Mouse (Mus musculus): ENCODE measurements around the gene Specc1. TPM values are rescaled to one million over a fixed set of nuclear protein-coding genes. Genes with fewer than 3 reads are reported as not detected.

Specc1 gene
- polyA plus RNA-seq (2014; fragmentation: Nextera tagmentation; extraction: Ambion mirVana): 11.3 and 17.1 TPM in 2 replicates

GRCm38 (mm10) chr11:61956572-61957295, at the start of gene Specc1:
Specc1 (plus strand) TSS chr11:61956763.
- peak; percentile 79 for ATAC-seq (replicated peaks; ENCODE audit: insufficient number of reproducible peaks, low FRiP score, low TSS enrichment)
- H3K9ac ChIP-seq (ENCODE audit: low read depth, low read length): peak within 1 kb of the TSS; percentile 44

GRCm38 (mm10) chr11:61908315-61908714, 48.2 kb upstream of the Specc1 start:
- no peak overlapping the region for H3K27ac ChIP-seq (ENCODE audit: low read depth, low read length)
- H3K9ac ChIP-seq (ENCODE audit: low read depth, low read length): no peak overlapping the region
- H3K4me1 ChIP-seq (ENCODE audit: control insufficient read depth, insufficient read depth, low read length): no peaks in the 10 kb centered on the region
- no peak overlapping the region for H3K4me2 ChIP-seq
- H3K4me3 ChIP-seq (ENCODE audit: low read depth, low read length): no peak overlapping the region
- peaks cover 17% of the 10 kb centered on the region for H3K36me3 ChIP-seq (ENCODE audit: control insufficient read depth, insufficient read depth, low read length)
- ATAC-seq (replicated peaks; ENCODE audit: insufficient number of reproducible peaks, low FRiP score, low TSS enrichment): no peak
- H3K9me3 ChIP-seq (replicated peaks; ENCODE audit: control insufficient read depth, low read length): no peaks in the 10 kb centered on the region
- no peaks in the 10 kb centered on the region for H3K27me3 ChIP-seq (ENCODE audit: control insufficient read depth, insufficient read depth, low read length)

More at GRCm38 (mm10) chr11:61956572-61957295, at the start of gene Specc1:
- no peak within 1 kb of the TSS for H3K27ac ChIP-seq (ENCODE audit: low read depth, low read length)
- H3K9me3 ChIP-seq (replicated peaks; ENCODE audit: control insufficient read depth, low read length): no peaks in the 10 kb centered on the region
- no peaks in the 10 kb centered on the region for H3K4me1 ChIP-seq (ENCODE audit: control insufficient read depth, insufficient read depth, low read length)
- peak within 1 kb of the TSS; percentile 89 for H3K4me2 ChIP-seq
- peaks cover 10% of the 10 kb centered on the region for H3K27me3 ChIP-seq (ENCODE audit: control insufficient read depth, insufficient read depth, low read length)
- H3K4me3 ChIP-seq (ENCODE audit: low read depth, low read length): peak within 1 kb of the TSS; percentile 63
- WGBS (ENCODE audit: insufficient replicate concordance): under 1% methylated on average over 57 of the region's 58 CpGs
- H3K36me3 ChIP-seq (ENCODE audit: control insufficient read depth, insufficient read depth, low read length): no peaks in the 10 kb centered on the region

- H3K9me3 ChIP-seq (replicated peaks; ENCODE audit: control insufficient read depth, low read length): no peaks in the 10 kb centered on the region
- no peak overlapping the region for H3K9ac ChIP-seq (ENCODE audit: low read depth, low read length)
- H3K27me3 ChIP-seq (ENCODE audit: control insufficient read depth, insufficient read depth, low read length): no peaks in the 10 kb centered on the region
- H3K4me2 ChIP-seq: no peak overlapping the region
- no peak overlapping the region for H3K4me3 ChIP-seq (ENCODE audit: low read depth, low read length)
- ATAC-seq (replicated peaks; ENCODE audit: insufficient number of reproducible peaks, low FRiP score, low TSS enrichment): no peak
- H3K36me3 ChIP-seq (ENCODE audit: control insufficient read depth, insufficient read depth, low read length): peaks cover 12% of the 10 kb centered on the region
- H3K27ac ChIP-seq (ENCODE audit: low read depth, low read length): no peak overlapping the region
- 89% methylated on average over 3 of the region's 3 CpGs for WGBS (ENCODE audit: insufficient replicate concordance)
- no peaks in the 10 kb centered on the region; the same call in 1 of the 2 replicates for H3K4me1 ChIP-seq (ENCODE audit: control insufficient read depth, insufficient read depth, low read length)
These were observed 36.9 kb upstream of the Specc1 start for GRCm38 (mm10) chr11:61919702-61920101.

- no peak for ATAC-seq (replicated peaks; ENCODE audit: insufficient number of reproducible peaks, low FRiP score, low TSS enrichment)
- Histone ChIP-seq H3K27ac (ENCODE audit: low read depth, low read length) (no peak overlapping the region), H3K36me3 (ENCODE audit: control insufficient read depth, insufficient read depth, low read length) (peaks cover 6% of the 10 kb centered on the region; the same call in 1 of the 2 replicates), H3K9me3 (replicated peaks; ENCODE audit: control insufficient read depth, low read length) (no peaks in the 10 kb centered on the region), H3K4me3 (ENCODE audit: low read depth, low read length) (no peak overlapping the region), H3K27me3 (ENCODE audit: control insufficient read depth, insufficient read depth, low read length) (no peaks in the 10 kb centered on the region), H3K4me1 (ENCODE audit: control insufficient read depth, insufficient read depth, low read length) (peaks cover 2% of the 10 kb centered on the region; the same call in 1 of the 2 replicates), H3K4me2 (no peak overlapping the region), H3K9ac (ENCODE audit: low read depth, low read length) (no peak overlapping the region)
- 57% methylated on average over 1 of the region's 1 CpGs for WGBS (ENCODE audit: insufficient replicate concordance)
These were observed 33.3 kb upstream of the Specc1 start for GRCm38 (mm10) chr11:61923309-61923708.

GRCm38 (mm10) chr11:61929323-61930097, 27.1 kb upstream of the Specc1 start:
- H3K27ac ChIP-seq (ENCODE audit: low read depth, low read length): peak overlapping the region; percentile 95
- H3K9ac ChIP-seq (ENCODE audit: low read depth, low read length): peak overlapping the region; percentile 96
- ATAC-seq (replicated peaks; ENCODE audit: insufficient number of reproducible peaks, low FRiP score, low TSS enrichment): peak; percentile 56
- H3K4me2 ChIP-seq: peak overlapping the region; percentile 92
- H3K27me3 ChIP-seq (ENCODE audit: control insufficient read depth, insufficient read depth, low read length): no peaks in the 10 kb centered on the region
- H3K4me1 ChIP-seq (ENCODE audit: control insufficient read depth, insufficient read depth, low read length): peaks cover 13% of the 10 kb centered on the region
- H3K36me3 ChIP-seq (ENCODE audit: control insufficient read depth, insufficient read depth, low read length): no peaks in the 10 kb centered on the region
- 1% methylated on average over 47 of the region's 47 CpGs for WGBS (ENCODE audit: insufficient replicate concordance)
- peak overlapping the region; percentile 90 for H3K4me3 ChIP-seq (ENCODE audit: low read depth, low read length)
- H3K9me3 ChIP-seq (replicated peaks; ENCODE audit: control insufficient read depth, low read length): no peaks in the 10 kb centered on the region

GRCm38 (mm10) chr11:61930098-61930517, 26.5 kb upstream of the Specc1 start, which contains the start of gene Akap10:
Akap10 (minus strand) TSS chr11:61930252.
- ATAC-seq (replicated peaks; ENCODE audit: insufficient number of reproducible peaks, low FRiP score, low TSS enrichment): peak; percentile 89
- Histone ChIP-seq H3K4me2 (peak within 1 kb of the TSS; percentile 92), H3K27me3 (ENCODE audit: control insufficient read depth, insufficient read depth, low read length) (no peaks in the 10 kb centered on the region), H3K9ac (ENCODE audit: low read depth, low read length) (peak within 1 kb of the TSS; percentile 96), H3K4me1 (ENCODE audit: control insufficient read depth, insufficient read depth, low read length) (peaks cover 13% of the 10 kb centered on the region), H3K36me3 (ENCODE audit: control insufficient read depth, insufficient read depth, low read length) (no peaks in the 10 kb centered on the region), H3K4me3 (ENCODE audit: low read depth, low read length) (peak within 1 kb of the TSS; percentile 90), H3K9me3 (replicated peaks; ENCODE audit: control insufficient read depth, low read length) (no peaks in the 10 kb centered on the region), H3K27ac (ENCODE audit: low read depth, low read length) (peak within 1 kb of the TSS; percentile 95)
- WGBS (ENCODE audit: insufficient replicate concordance): under 1% methylated on average over 40 of the region's 43 CpGs

GRCm38 (mm10) chr11:61930640-61931586, 25.6 kb upstream of the Specc1 start:
- Histone ChIP-seq H3K9ac (ENCODE audit: low read depth, low read length) (peak overlapping the region; percentile 96), H3K27me3 (ENCODE audit: control insufficient read depth, insufficient read depth, low read length) (no peaks in the 10 kb centered on the region), H3K27ac (ENCODE audit: low read depth, low read length) (peak overlapping the region; percentile 95), H3K4me3 (ENCODE audit: low read depth, low read length) (peak overlapping the region; percentile 90), H3K4me2 (peak overlapping the region; percentile 92), H3K36me3 (ENCODE audit: control insufficient read depth, insufficient read depth, low read length) (no peaks in the 10 kb centered on the region), H3K4me1 (ENCODE audit: control insufficient read depth, insufficient read depth, low read length) (peaks cover 13% of the 10 kb centered on the region), H3K9me3 (replicated peaks; ENCODE audit: control insufficient read depth, low read length) (no peaks in the 10 kb centered on the region)
- 20% methylated on average over 11 of the region's 11 CpGs for WGBS (ENCODE audit: insufficient replicate concordance)
- ATAC-seq (replicated peaks; ENCODE audit: insufficient number of reproducible peaks, low FRiP score, low TSS enrichment): no peak

GRCm38 (mm10) chr11:61937761-61938160, 18.8 kb upstream of the Specc1 start:
- WGBS (ENCODE audit: insufficient replicate concordance): 69% methylated on average over 1 of the region's 1 CpGs
- H3K4me2 ChIP-seq: no peak overlapping the region
- no peaks in the 10 kb centered on the region for H3K27me3 ChIP-seq (ENCODE audit: control insufficient read depth, insufficient read depth, low read length)
- no peak overlapping the region for H3K27ac ChIP-seq (ENCODE audit: low read depth, low read length)
- no peaks in the 10 kb centered on the region for H3K4me1 ChIP-seq (ENCODE audit: control insufficient read depth, insufficient read depth, low read length)
- no peak for ATAC-seq (replicated peaks; ENCODE audit: insufficient number of reproducible peaks, low FRiP score, low TSS enrichment)
- H3K9ac ChIP-seq (ENCODE audit: low read depth, low read length): no peak overlapping the region
- H3K36me3 ChIP-seq (ENCODE audit: control insufficient read depth, insufficient read depth, low read length): no peaks in the 10 kb centered on the region
- no peaks in the 10 kb centered on the region for H3K9me3 ChIP-seq (replicated peaks; ENCODE audit: control insufficient read depth, low read length)
- H3K4me3 ChIP-seq (ENCODE audit: low read depth, low read length): no peak overlapping the region

Measured in heart, embryonic 11.5 days (tissue).